Mouse (Mus musculus) splenic B cell, adult 2 months (primary cell): ENCODE results near the gene Oxct1.

ENCODE experiments used
- DNase-seq: peaks from one replicate; pipeline ENCODE4 v3.0.0-alpha.2; 2011; ENCODE audit warnings: low read depth, low spot score
- H3K27me3 ChIP-seq: 2 replicates; pipeline ENCODE4 v1.6.1; 2012; ENCODE audit warnings: mild to moderate bottlenecking, low read length, moderate library complexity, mixed read lengths; ENCODE audit not compliant: control insufficient read depth, poor library complexity, insufficient read depth, severe bottlenecking
- H3K36me3 ChIP-seq: 2 replicates; pipeline ENCODE4 v1.6.1; 2012; ENCODE audit warnings: mild to moderate bottlenecking, low read length, moderate library complexity, mixed read lengths; ENCODE audit not compliant: control insufficient read depth, poor library complexity, insufficient read depth, severe bottlenecking

Gene Oxct1

DNA sequence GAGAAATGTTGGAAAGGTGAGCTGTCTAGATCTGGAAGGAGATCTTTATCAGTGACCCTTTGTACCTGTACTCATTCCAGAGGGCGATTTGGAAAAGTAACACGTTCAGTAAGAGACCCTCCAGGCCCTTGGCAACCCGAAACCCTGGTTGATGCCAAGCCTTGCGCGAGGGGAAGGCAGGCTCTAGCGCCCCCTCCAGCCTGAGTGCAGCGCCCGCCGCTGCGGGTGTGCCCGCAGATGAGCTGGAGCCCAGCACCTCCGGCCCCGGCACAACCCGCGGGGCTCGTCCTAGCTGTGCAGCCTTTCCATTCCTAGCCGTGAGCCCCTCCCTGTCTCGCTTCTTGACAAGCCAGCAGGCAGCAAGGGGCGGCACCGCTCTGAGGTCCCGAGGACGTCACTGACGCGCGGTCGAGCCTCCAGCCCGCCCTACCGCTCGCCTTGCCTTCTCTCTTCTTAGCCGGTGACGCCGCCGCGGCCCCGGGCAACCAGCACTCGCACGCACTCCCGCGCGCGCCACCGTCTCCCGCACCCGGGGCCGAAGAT, at the start of gene Oxct1:
Gene Oxct1 (plus strand): TSS at position 153 of the 543 bp plus-strand sequence.
- no peaks in the 10 kb centered on the region for H3K36me3 ChIP-seq

DNA sequence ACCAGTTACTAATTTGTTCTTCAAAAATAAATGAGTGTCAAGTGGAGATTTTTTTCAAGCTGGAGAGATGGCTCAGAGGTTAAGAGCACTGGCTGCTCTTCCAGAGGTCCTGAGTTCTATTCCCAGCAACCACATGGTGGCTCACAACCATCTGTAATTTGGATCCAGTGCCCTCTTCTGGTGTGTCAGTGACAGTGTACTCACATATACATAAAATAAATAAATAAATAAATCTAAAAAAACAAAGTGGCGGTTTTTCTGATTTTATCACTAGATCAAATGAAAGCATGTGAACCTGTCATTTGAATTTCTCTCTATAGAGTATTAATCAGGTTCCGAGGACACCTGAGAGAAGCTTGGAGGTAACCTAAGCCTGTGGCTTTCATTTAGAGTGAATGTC, 47.9 kb upstream of the Oxct1 start:
- no peak for DNase-seq
- Histone ChIP-seq H3K36me3 (no peaks in the 10 kb centered on the region), H3K27me3 (no peaks in the 10 kb centered on the region)

More for the DNA sequence above, at the start of gene Oxct1:
- H3K27me3 ChIP-seq = no peaks in the 10 kb centered on the region
- peak; percentile 84 for DNase-seq

DNA sequence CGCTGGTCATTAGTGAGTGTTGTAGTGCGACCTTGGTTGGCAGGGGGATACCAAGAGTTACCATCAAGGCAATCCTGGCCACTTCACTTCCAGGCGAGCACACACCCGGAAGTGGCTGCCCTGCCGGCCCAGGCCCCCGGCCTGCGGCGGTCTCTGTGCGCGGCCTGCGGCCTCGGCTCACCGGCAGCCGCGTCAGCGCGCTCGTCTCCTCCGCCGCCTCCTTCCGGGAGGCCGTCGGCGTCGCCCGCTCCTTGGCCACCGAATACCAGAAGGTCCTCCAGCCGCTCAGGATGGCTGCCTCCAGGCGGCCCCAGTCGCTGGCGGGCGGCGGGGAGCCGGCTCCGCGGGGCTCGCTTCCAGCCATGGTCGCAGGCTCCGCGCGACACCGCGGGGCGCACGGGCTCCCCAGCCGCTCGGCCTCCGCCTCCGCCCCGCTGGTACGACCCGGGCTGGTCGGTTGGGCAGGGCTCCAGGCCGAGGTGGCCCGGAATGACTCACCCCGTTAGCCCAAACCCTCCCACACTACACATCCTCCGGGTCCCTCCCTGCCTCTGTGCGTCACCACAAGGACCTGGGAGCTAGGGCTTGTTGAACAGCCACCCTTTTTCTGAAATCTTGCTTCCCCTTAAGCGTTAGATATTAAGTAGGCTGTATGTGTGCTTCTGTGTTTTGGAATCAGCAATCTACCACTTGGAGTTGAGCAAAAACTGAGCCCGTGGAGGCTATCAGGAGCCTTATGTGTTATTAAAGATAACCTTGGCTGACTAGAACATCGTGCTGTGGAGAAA, 46.9 kb upstream of the Oxct1 start, which contains the start of gene Fbxo4:
Gene Fbxo4 (minus strand): TSS at position 513 of the 788 bp plus-strand sequence.
- peak; percentile 85 for DNase-seq
- H3K36me3 ChIP-seq = no peaks in the 10 kb centered on the region; the same call in 1 of the 2 replicates
- no peaks in the 10 kb centered on the region for H3K27me3 ChIP-seq

DNA sequence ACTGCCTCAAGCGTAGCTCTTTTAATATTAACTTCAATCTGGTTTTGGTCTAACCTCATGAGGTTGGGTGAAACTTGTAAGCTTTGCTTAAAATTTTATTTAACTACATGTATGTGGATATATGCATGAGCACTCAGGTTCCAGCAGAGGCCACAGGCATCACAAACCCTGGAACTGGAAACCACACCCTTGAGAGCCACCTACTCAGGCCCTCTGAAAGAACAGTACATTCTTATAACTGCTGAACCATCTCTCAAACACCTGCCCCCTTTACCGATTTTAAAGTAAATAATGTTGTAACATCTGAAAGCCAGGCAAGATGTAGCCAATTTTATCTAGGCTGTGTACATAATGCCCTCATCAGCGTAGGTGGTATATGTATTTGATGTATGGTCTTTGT, 46.3 kb upstream of the Oxct1 start:
- no peaks in the 10 kb centered on the region for H3K27me3 ChIP-seq
- peak; percentile 64 for DNase-seq
- H3K36me3 ChIP-seq = peaks cover 2% of the 10 kb centered on the region; the same call in 1 of the 2 replicates

DNA sequence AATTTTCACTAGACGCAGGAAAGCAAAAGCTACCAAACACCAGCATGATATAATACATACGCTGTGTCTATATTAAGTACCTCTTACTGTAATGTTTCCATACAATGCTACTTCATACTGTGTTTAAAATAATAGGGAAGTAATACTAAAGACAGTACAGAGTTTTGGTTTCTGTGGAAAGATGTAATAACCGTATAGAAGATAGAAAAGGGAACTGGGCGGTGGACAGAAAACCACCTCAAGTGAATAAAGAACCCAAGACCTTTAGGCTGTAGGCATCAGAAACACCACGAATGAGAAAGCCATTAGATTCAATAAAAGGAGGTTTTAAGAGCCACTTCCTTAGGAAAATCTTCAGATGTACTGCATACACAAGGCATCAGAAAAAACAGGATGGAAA, 43.5 kb upstream of the Oxct1 start:
- DNase-seq = peak; percentile 85
- Histone ChIP-seq H3K36me3 (peaks cover 9% of the 10 kb centered on the region; the same call in 1 of the 2 replicates), H3K27me3 (no peaks in the 10 kb centered on the region)

DNA sequence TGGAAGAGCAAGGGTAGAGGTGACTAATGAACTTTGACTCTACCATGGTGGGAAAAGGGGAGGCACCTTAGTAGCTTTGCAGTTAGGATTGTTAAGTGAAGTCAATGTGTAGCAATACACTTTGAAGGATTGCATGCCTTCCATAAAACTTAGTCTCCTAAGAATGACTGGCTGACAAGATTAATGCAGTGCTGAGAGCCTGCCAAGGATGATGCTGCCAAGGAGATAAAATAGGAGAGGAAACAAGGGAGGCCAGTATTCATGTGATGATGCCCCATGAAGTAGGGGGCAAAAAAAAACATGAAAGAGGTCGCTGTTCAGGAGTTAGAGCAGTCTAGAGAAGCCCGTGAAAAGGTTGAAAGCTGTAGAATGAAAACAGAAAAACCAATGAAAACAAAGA, 41.3 kb upstream of the Oxct1 start:
- peaks cover 9% of the 10 kb centered on the region; the same call in 1 of the 2 replicates for H3K36me3 ChIP-seq
- DNase-seq = no peak
- H3K27me3 ChIP-seq = no peaks in the 10 kb centered on the region

DNA sequence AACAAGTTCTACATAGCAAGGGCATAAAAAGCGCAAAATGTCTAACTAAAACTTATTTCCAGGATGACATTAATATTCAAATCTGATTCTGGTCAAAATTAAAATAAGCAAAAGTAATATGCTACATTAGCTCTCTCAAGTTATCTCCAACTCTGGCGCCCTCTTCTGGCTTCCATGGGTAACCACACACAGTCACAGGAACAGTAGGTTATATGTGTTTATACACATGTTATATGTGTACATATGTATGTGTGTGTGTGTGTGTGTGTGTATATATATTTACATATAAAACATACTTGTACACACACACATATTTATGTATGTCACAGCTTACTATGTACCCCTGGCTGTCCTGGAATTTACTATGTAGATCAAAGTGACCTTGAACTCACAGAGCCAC, 38.2 kb upstream of the Oxct1 start:
- H3K36me3 ChIP-seq = peaks cover 15% of the 10 kb centered on the region
- no peaks in the 10 kb centered on the region for H3K27me3 ChIP-seq
- peak; percentile 73 for DNase-seq

DNA sequence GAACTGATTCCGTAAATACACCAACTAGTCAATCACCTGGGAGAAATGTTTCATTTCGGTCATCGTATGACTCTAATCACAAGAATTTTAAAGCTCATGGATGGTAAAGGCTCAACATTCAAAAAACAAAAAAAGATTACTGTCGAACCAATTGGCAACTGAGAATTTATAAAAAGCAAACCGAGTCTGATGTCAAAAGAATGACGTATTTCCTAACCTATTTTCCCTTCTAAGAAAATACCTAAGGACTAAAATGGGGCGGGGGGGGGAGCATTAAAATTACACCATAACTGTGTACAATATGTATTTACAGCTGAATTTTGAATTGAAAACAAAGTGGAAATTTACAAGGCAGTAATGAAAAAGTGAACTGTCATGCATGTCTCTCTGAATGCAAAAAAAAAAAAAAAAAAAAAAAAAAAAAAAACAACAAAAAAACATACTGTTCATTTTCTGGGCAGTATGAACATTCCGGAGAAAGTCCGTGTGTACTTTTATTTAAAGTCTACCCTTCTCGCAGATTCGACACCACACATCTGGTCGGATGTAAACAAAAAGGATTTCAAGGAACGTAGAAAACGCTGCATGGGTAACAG, 31.2 kb upstream of the Oxct1 start:
- peaks cover 7% of the 10 kb centered on the region for H3K36me3 ChIP-seq
- H3K27me3 ChIP-seq = no peaks in the 10 kb centered on the region
- DNase-seq = peak; percentile 41

DNA sequence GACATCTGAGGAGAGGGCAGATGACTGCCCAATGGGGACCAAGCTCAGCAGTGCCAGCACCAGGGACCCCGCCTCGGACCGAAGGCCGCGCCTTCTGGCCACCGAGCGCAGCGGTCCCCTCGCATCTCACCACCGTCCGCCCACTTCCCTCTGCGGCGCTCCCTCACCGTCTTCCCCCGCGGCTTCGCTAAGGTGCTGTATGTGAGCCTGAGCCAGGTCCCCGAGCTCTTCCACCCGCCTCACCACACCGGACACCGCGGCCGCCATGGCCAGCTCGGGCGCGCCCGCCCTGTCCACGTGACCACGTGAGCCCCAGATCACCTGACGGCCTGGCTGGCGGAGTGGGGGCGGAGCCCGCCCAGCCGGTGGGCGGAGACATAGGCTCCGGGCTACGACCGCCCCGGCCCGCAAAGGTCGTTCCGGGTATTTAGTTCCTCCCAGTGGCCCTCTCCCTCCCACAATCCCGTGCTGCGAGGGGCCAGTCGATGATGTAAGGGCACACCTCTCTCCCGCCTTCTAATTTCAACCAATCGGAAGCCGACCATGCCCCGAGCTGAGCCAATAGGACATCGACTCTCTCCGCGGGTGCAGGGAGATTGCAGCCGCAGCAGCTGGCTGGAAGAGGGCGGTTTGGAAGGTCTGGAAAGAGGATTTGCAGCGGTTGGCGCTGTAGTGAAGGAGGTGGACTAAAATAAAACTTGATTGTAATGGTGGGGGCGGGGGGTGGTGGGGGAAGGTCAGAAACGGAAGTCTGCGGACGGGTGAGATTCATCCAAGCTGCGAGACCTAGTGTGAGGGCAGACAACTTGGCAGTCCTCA, 30.5 kb upstream of the Oxct1 start, which contains the start of gene AW549877:
Gene AW549877 (minus strand): TSS at position 297 of the 819 bp plus-strand sequence.
- DNase-seq = peak; percentile 99
- Histone ChIP-seq H3K36me3 (peaks cover 5% of the 10 kb centered on the region; the same call in 1 of the 2 replicates), H3K27me3 (no peaks in the 10 kb centered on the region)

DNA sequence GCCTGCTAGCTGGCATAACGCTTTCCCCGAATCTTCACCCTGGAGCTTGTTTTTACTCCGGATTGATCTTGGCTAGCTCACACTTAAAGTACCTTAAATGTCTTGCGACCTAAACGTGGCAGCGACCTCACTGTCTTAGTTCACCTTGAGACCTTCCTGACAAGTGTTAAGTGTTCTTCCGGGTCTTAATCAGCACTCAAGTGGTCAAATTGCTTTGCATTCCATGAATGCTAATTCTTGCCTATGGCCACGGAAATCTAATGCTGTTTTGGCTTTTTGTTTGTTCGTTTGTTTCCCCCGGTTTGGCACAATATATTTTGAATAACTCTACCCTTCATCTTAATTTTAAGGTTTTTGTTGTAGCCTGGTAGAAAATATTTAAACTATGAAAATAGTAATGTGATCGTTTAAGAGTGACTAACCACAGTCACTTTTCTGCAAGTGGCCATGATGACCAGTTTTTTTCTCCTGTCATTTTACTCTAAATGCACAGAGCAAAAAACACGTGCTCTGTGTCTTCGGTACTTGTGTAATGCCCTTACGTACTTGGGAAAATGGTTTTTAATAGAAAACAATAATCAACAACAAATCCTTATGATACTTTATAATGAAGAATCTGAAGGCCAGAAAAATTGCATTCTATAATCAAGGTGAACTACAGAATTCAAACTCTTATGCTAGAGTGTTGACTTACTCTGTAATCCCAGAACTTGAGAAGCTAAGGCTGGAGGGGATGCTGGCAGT, 29.7 kb upstream of the Oxct1 start:
- Histone ChIP-seq H3K36me3 (peaks cover 2% of the 10 kb centered on the region; the same call in 1 of the 2 replicates), H3K27me3 (no peaks in the 10 kb centered on the region)
- no peak for DNase-seq

DNA sequence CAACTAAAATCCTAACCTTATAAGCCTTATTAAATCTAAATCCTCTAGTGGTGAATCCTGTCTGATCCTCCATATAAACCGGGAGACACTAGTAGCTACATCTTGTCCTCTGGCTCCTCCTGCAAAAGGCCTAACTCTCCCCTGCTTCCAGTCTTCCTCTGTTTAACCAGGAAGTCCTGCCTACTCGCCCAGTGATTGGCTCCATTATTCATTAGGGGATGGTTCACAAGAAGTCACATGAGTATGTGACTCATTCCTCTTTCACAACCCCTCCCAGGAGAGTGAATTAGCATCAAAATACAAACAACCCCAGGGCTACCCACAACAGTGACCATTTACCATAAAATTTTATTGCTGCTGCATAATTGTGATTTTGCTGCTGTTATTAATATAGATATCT, 27.0 kb upstream of the Oxct1 start:
- H3K27me3 ChIP-seq = no peaks in the 10 kb centered on the region
- no peaks in the 10 kb centered on the region for H3K36me3 ChIP-seq
- no peak for DNase-seq

DNA sequence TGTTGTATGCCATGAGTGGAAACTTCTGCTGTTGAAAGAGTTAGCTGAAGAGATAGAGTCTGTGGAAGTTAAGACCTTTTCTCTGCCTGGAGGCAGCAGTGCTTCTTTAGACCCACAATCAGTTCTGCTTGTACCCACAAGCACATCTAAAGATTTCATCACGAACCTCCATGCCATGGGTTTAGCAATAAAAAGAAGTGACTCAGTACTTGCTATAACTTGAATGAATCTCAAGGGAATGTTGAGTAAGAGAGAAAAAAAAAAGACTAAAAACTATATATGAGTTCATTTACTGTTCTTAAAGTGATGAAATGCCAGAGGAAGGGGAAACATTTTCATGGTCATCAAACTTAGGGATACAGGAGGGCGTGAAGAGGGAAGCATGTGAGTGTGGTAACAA, 25.6 kb upstream of the Oxct1 start:
- H3K36me3 ChIP-seq = no peaks in the 10 kb centered on the region
- no peak for DNase-seq
- H3K27me3 ChIP-seq = no peaks in the 10 kb centered on the region

DNA sequence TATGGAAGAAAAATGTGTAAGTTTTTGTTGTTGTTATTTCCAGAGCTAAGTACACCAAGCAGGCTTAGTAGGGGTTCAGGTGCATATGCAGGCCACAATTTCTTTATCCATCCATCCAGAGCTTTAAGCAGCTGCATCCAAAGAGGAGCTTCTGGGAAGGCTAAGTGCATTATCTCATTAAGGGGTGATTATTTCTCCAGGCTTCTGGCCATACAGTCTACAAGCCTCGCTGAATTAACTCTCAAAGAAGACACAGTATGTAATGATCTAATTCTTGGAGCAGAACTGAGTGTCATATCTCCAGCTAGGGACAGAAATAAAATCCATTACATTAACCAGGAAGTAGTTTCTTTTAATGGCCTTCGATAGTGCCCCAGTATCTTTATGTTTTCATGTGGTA, 12.3 kb upstream of the Oxct1 start:
- Histone ChIP-seq H3K27me3 (no peaks in the 10 kb centered on the region), H3K36me3 (no peaks in the 10 kb centered on the region)
- no peak for DNase-seq

DNA sequence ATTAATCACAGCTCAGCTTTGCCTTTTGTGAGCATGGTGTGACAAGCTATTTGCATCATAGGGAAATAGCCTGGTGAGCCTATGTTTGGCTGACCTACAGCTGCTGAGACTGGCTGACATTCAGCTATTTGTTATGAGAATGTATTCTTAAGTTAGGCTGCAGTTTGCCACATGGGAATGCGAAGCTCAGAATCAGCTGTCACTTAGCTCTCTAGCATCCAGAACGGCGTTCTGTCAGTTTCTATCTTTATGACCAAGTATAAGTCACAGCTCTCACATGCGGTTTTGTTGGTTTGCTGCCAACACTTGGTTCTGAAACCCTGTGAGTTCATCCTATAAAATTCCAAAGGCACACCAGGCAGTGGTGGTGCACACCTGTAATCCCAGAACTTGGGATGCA, 5.5 kb upstream of the Oxct1 start:
- no peak for DNase-seq
- Histone ChIP-seq H3K36me3 (no peaks in the 10 kb centered on the region), H3K27me3 (no peaks in the 10 kb centered on the region)
